Mouse (Mus musculus) embryonic stem cell, embryonic (primary cell): Measurements from ENCODE around the gene Crb2.

Experiments used
- CTCF ChIA-PET, 4 experiments: fragments of 300-600 bp in 2 of 4; fragments of 350-600 bp in 2 of 4; sonication (Branson Sonifier 250); formaldehyde crosslinking; loops; one replicate each; lab custom pipeline; 2022; ENCODE audit warnings: inconsistent platforms in 2 of 4; lab: Charles Lee
- POLR2A ChIA-PET, 4 experiments: fragments of 300-600 bp in 2 of 4; fragments of 350-600 bp in 2 of 4; sonication (Branson Sonifier 250); formaldehyde crosslinking; loops; one replicate each; lab custom pipeline; 2022; ENCODE audit warnings: antibody characterized with exemption in 4 of 4, inconsistent platforms in 1 of 4; lab: Charles Lee

Crb2 gene

GRCm38 (mm10) chr2:37776016-37776415 is at the start of gene Crb2:
Gene Crb2, plus strand, starts transcription at chr2:37776249.
- ChIA-PET CTCF (interaction anchor here (0.5 to 9.0 kb wide), 7 partner anchors 9 to 417 kb away, joined by 5 to 79 read pairs (median 12); partner anchors contain the start of genes Pdcl (in 1 of the 4) and Strbp (in 1 of the 4)), POLR2A (interaction anchor here in 2 of 4 experiments (1.1 to 2.0 kb wide), 6 partner anchors 8 to 417 kb away, joined by 4 to 7 read pairs (median 4); partner anchors contain the start of gene Pdcl (in 1 of the 2))

- ChIA-PET POLR2A (interaction anchor here in 2 of 4 experiments (1.1 to 1.4 kb wide), 3 partner anchors 11 to 28 kb away, joined by 3 to 4 read pairs (median 3); partner anchors contain the start of gene Strbp (in 1 of the 2)), CTCF (interaction anchor here in 1 of 4 experiments (0.5 kb wide), 1 partner anchor 12 kb away, joined by 4 read pairs; no protein-coding TSS in a partner anchor)
Measured at GRCm38 (mm10) chr2:37731241-37731801, 44.7 kb upstream of the Crb2 start.

DNA sequence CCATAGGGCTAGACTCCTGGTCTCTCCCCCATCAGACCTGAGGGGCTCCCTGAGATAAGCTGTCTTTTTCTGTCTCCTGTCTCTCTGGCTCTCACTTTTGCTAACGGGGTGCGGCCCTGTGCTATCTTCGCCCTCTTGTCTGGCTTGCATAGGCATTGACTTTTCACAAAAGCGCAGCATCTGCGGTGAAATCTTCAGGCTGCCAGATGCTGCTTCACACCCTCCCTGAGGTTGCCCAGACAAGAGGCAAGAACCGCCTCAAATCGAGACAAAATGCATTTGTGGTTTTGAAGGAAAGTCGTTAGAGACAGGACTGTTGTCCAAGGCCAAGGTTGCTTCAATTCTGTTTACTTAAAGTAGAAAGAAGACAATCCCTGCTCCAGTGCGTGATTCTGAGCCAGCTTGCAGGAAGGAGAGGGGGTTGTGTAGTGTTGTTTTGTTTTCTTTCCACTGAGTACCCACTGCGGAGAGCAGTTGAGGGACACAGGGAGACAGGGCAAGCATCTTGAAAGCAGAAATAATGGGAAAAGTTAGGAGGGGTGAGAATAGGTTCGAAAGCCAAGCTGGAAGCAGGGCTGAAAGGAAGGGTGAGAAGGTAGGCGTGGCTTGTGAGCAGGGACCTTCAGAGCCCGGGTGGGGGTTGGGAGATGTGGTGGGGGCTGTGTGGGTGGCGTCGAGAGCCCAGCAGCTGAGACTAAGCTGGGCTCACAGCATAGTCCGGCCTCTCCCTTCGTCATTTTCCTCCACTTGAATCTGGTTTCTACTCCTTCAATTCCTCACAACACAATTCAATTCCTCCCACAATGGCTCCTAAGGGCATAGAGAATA is 40.9 kb upstream of the Crb2 start:
- ChIA-PET POLR2A (interaction anchor here in 2 of 4 experiments (0.6 to 1.4 kb wide), 4 partner anchors 9 to 50 kb away, joined by 3 to 6 read pairs (median 4); no protein-coding TSS in a partner anchor), CTCF (interaction anchor here in 2 of 4 experiments (0.6 to 0.7 kb wide), 2 partner anchors 9 to 277 kb away, joined by 4 to 7 read pairs; no protein-coding TSS in a partner anchor)

- ChIA-PET CTCF (interaction anchor here in 1 of 4 experiments (1.1 kb wide), 1 partner anchor 10 kb away, joined by 4 read pairs; no protein-coding TSS in a partner anchor), POLR2A (interaction anchor here in 1 of 4 experiments (1.4 kb wide), 1 partner anchor 10 kb away, joined by 3 read pairs; no protein-coding TSS in a partner anchor)
Measured at GRCm38 (mm10) chr2:37735807-37736188, 40.3 kb upstream of the Crb2 start.

DNA sequence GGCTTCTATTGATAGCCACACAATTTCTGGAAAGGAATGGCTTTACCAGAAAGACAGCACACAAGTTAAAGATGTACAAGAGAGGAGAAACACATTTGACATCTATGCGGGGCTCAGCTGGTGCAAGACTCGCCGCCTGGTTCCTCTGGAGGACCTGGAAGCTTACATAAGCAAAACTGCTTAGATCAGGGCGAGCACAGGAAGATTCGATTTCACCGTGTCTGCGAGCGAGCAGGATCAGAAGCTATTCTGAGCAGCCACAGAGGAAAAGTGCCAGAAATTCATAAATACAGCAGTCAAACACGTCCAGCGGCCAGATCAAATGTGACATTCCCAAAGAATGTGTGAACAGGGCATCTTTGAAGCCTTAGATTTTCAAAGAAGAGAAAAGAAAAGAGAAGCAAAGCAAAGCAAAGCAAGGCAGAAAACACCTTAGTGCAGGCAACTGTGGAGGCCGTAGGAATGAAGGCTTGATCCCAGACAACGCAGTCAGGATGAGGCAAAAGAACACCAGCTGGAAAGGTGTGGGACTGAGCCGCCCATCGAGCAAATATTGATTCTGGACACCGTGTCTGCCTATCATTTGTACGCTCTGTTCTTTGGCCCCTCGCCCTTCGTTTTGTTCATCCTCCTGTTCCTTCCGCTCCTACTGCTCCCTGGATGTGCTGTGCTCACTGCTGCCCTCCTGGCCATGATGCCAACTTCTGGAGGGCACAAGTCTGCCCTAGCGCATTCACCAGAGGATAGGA is 34.1 kb upstream of the Crb2 start:
- ChIA-PET POLR2A (interaction anchor here in 1 of 4 experiments (1.2 to 1.5 kb wide), 2 partner anchors 11 to 16 kb away, joined by 3 read pairs; no protein-coding TSS in a partner anchor), CTCF (interaction anchor here in 1 of 4 experiments (2.3 kb wide), 1 partner anchor 30 kb away, joined by 6 read pairs; no protein-coding TSS in a partner anchor)

DNA sequence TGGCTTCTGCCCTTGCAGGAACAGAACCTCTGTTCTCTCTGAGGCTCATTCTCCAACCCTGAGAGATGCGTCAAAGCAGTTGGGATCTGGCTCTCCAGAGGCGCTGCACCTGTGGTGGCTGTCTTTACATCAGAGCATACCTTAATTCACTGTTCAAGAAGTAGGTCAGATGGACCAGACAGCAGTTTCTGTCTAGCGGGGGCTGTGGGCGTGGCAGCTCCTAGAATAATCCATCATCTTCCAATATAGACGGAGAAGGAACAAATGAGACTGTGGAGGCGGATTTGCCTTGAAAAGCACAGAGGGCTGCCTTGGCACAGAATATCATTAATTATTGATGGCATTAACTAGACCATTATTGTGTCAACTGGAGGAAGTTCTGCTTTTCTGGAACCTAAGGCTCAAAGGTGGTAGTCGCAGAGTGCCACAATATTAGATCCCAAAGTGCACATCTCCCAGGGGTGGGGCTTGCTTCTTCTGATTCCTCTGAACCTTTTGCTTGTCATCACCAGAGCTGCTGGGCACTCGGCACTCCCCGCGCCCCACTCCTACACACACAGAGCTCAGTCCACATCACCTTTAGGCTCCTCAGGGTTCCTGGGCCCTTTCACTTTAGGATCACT is 31.2 kb upstream of the Crb2 start:
- CTCF ChIA-PET = interaction anchor here in 2 of 4 experiments (0.6 to 2.3 kb wide), 2 partner anchors 10 to 27 kb away, joined by 6 to 7 read pairs; no protein-coding TSS in a partner anchor
- POLR2A ChIA-PET = no interaction called here

GRCm38 (mm10) chr2:37746293-37747049 is 29.6 kb upstream of the Crb2 start:
- CTCF ChIA-PET = no interaction called here
- POLR2A ChIA-PET = no interaction called here

- ChIA-PET POLR2A (interaction anchor here in 2 of 4 experiments (1.2 to 1.8 kb wide), 4 partner anchors 8 to 45 kb away, joined by 3 to 8 read pairs (median 4); partner anchors contain the start of gene Strbp (in 2 of the 2)), CTCF (interaction anchor here in 2 of 4 experiments (1.0 to 2.3 kb wide), 2 partner anchors 10 to 24 kb away, joined by 3 to 8 read pairs (median 4); no protein-coding TSS in a partner anchor)
Measured at GRCm38 (mm10) chr2:37747909-37748308, 28.1 kb upstream of the Crb2 start.

GRCm38 (mm10) chr2:37748442-37749066 is 27.5 kb upstream of the Crb2 start:
- ChIA-PET CTCF (interaction anchor here in 2 of 4 experiments (1.0 to 2.3 kb wide), 2 partner anchors 10 to 23 kb away, joined by 3 to 8 read pairs (median 4); no protein-coding TSS in a partner anchor), POLR2A (interaction anchor here in 2 of 4 experiments (0.6 to 1.8 kb wide), 5 partner anchors 8 to 49 kb away, joined by 3 to 8 read pairs (median 4); partner anchors contain the start of gene Strbp (in 2 of the 2))

DNA sequence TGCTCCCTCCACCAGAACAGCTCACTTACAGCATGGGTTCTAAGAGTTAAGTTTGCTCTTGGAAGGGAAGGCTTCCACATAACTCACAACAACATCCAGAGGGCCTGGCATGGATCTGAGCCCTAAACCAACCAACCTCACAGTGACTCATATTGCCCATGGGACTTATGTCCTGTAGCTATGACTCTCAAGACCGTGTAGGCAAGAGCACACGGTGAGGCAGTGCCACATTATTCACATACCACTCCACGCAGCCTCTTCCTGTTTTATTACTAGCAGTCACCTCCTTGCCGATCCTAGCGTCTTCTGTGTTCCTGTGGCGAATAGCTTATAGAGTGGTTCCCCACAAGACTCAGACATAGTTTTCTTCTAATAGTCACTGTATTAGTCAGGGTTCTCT is 26.7 kb upstream of the Crb2 start:
- ChIA-PET POLR2A (interaction anchor here in 3 of 4 experiments (0.6 to 1.8 kb wide), 5 partner anchors 9 to 46 kb away, joined by 3 to 8 read pairs (median 4); partner anchors contain the start of gene Strbp (in 2 of the 3)), CTCF (interaction anchor here in 2 of 4 experiments (0.6 to 2.3 kb wide), 2 partner anchors 22 to 60 kb away, joined by 6 to 8 read pairs; no protein-coding TSS in a partner anchor)

GRCm38 (mm10) chr2:37751114-37751513 is 24.9 kb upstream of the Crb2 start:
- POLR2A ChIA-PET = interaction anchor here in 1 of 4 experiments (1.5 to 2.0 kb wide), 3 partner anchors 13 to 48 kb away, joined by 4 to 5 read pairs (median 4); partner anchors contain the start of gene Strbp
- CTCF ChIA-PET = no interaction called here

DNA sequence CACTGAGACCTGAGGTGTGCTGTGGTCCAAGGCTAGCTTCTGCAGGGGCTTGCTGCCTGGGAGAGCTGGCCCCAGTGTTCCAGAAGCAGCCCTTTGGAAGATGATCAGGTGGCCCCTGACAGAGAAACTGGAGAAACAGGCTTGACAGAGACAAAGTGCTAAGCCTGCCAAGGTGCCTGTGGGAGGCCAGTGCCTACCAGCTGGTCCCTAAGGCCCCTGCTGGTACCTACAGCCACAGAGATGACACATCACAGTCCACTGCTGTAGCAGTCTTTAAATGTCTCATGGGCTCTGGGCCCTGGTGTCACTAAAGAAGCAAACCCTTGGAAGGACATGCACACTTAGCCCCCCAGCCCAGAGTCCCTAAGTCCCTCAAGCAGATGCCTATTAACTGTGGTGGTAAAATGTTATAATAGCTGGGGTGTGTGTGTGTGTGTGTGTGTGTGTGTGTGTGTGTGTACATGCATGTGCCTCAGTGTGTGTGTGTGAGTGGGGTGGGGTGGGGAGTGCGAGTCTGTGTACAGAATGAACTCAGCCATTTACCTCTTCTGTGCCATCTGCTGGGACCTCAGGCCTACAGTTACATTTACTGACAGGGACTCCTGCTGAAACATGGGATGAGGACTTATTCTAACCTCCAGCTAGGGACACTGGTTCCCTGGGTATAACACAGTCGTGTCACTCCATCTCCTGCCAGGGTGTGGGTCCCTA is 19.7 kb upstream of the Crb2 start:
- CTCF ChIA-PET = no interaction called here
- POLR2A ChIA-PET = interaction anchor here in 2 of 4 experiments (1.9 to 3.3 kb wide), 3 partner anchors 10 to 17 kb away, joined by 4 to 22 read pairs (median 11); no protein-coding TSS in a partner anchor

DNA sequence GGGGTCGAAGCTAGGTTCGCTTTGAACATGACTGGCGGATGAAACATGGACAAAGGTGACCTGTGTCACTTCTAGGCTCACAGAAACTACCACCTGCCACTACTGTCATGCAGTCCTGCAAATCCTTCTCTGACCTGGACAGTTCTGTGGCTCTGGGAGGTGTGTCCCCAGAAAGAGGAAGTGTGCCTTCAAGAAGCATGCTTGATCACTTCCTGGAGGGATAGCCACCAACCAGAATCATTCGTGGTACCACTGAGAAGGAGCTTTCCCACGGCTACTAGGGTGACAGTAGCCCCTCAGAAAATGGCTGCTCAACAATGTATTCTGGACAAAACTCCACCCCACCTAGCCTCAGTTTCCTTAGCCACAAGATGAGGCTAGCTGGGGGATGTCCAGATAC is 19.0 kb upstream of the Crb2 start:
- ChIA-PET CTCF (interaction anchor here in 1 of 4 experiments (1.6 to 1.7 kb wide), 2 partner anchors 15 to 18 kb away, joined by 6 to 9 read pairs; no protein-coding TSS in a partner anchor), POLR2A (interaction anchor here in 2 of 4 experiments (1.0 to 3.3 kb wide), 4 partner anchors 10 to 326 kb away, joined by 3 to 22 read pairs (median 8); no protein-coding TSS in a partner anchor)

GRCm38 (mm10) chr2:37757784-37758183 is 18.3 kb upstream of the Crb2 start:
- CTCF ChIA-PET = interaction anchor here in 3 of 4 experiments (0.7 to 1.9 kb wide), 7 partner anchors 9 to 54 kb away, joined by 3 to 11 read pairs (median 4); partner anchors contain the start of gene Strbp (in 1 of the 3)
- POLR2A ChIA-PET = interaction anchor here in 3 of 4 experiments (0.6 to 3.3 kb wide), 10 partner anchors 9 to 327 kb away, joined by 3 to 22 read pairs (median 4); partner anchors contain the start of gene Strbp (in 1 of the 3)
